Mouse (Mus musculus): ENCODE results near the gene Bmp6.
A peak's percentile ranks its signal among the peaks of the same experiment; 100 is the strongest.

Bmp6 gene

GRCm38 (mm10) chr13:38513921-38514320, 169.0 kb downstream of the Bmp6 start:
- no peak for DNase-seq (ENCODE audit: low spot score)

GRCm38 (mm10) chr13:38515431-38515830, 170.5 kb downstream of the Bmp6 start:
- no peak for DNase-seq (ENCODE audit: low spot score)

- no peak for DNase-seq (ENCODE audit: low spot score)
These were observed 170.9 kb downstream of the Bmp6 start for GRCm38 (mm10) chr13:38515845-38516244.

- no peak for DNase-seq (ENCODE audit: low spot score)
These were observed 171.7 kb downstream of the Bmp6 start for GRCm38 (mm10) chr13:38516582-38516981.

GRCm38 (mm10) chr13:38520299-38520698, 175.4 kb downstream of the Bmp6 start:
- DNase-seq (ENCODE audit: low spot score): no peak

- no peak for DNase-seq (ENCODE audit: low spot score)
These were observed 177.2 kb downstream of the Bmp6 start for GRCm38 (mm10) chr13:38522056-38522654.

- no peak for DNase-seq (ENCODE audit: low spot score)
These were observed 178.3 kb downstream of the Bmp6 start for GRCm38 (mm10) chr13:38523231-38523630.

GRCm38 (mm10) chr13:38525261-38525660, 180.4 kb downstream of the Bmp6 start:
- no peak for DNase-seq (ENCODE audit: low spot score)

GRCm38 (mm10) chr13:38526116-38526515, 181.2 kb downstream of the Bmp6 start:
- DNase-seq (ENCODE audit: low spot score): no peak

GRCm38 (mm10) chr13:38527041-38527796, 182.3 kb downstream of the Bmp6 start:
- DNase-seq (ENCODE audit: low spot score): peak; percentile 26

GRCm38 (mm10) chr13:38527797-38528650, 183.1 kb downstream of the Bmp6 start:
- DNase-seq (ENCODE audit: low spot score): peak; percentile 81

- DNase-seq (ENCODE audit: low spot score): no peak
These were observed 183.9 kb downstream of the Bmp6 start, which contains the start of gene Txndc5 for GRCm38 (mm10) chr13:38528687-38529294. Gene Txndc5 (minus strand): TSS chr13:38528824.

GRCm38 (mm10) chr13:38529576-38529975, 184.7 kb downstream of the Bmp6 start:
- DNase-seq (ENCODE audit: low spot score): no peak

GRCm38 (mm10) chr13:38531498-38531897, 186.6 kb downstream of the Bmp6 start:
- DNase-seq (ENCODE audit: low spot score): no peak

GRCm38 (mm10) chr13:38533461-38533860, 188.6 kb downstream of the Bmp6 start:
- no peak for DNase-seq (ENCODE audit: low spot score)

- no peak for DNase-seq (ENCODE audit: low spot score)
These were observed 189.1 kb downstream of the Bmp6 start for GRCm38 (mm10) chr13:38534016-38534415.

GRCm38 (mm10) chr13:38534731-38535130, 189.8 kb downstream of the Bmp6 start:
- no peak for DNase-seq (ENCODE audit: low spot score)

- DNase-seq (ENCODE audit: low spot score): no peak
These were observed 192.6 kb downstream of the Bmp6 start for GRCm38 (mm10) chr13:38537521-38537920.

- DNase-seq (ENCODE audit: low spot score): no peak
These were observed 194.4 kb downstream of the Bmp6 start for GRCm38 (mm10) chr13:38539192-38539900.

- no peak for DNase-seq (ENCODE audit: low spot score)
These were observed 198.7 kb downstream of the Bmp6 start for GRCm38 (mm10) chr13:38543455-38544125.
